ENCODE assay signal across 18 mouse cellular contexts in the genomic region with DNA sequence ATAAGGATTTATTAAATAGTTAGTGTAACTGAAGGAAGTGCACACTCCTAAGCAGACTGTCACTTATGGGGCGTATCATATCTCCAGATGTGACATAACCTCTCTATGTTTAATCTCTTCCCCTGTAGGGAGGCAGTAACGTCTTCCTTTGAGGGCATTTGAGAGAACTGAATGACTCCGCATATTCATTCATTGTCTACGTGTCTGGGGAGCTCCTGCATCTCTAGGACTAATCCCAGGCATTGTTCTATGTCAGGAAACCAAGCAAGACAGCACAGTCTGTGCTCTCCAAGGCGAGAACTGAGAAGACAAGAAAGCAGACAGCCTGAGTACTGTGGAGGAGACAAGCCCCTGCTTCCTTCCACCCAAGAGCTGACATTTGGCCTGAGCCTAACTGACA. TPM values are rescaled to one million over a fixed set of nuclear protein-coding genes. Genes with fewer than 3 reads are reported as not detected.
A peak's percentile ranks its signal among the peaks of the same experiment; 100 is the strongest.
DNase-seq lines count a peak whose midpoint lies in the region; ATAC-seq and TF ChIP-seq lines count a peak whose summit lies in the region.
"Had no signal": no experiment of that assay in that cellular context is flagged by ENCODE, and none has a peak within 500 bp of the region (broad histone marks: within the 10 kb centered on the region; RNA-seq: fewer than 3 reads in every experiment).

No protein-coding gene starts in this region.

- no peak for TF ChIP-seq POLR2A in lung, adult 2 months (IDR thresholded peaks at IDR 0.05; ENCODE audit: borderline replicate concordance, extremely low read depth, low read depth, low read length)

- H3K4me3 ChIP-seq in heart, embryonic 15.5 days = no peak overlapping the region
- H3K4me3 ChIP-seq in lung, adult 2 months (replicated peaks; ENCODE audit: extremely low read depth, low read depth, low read length) = no peak overlapping the region
- no peak overlapping the region for H3K4me3 ChIP-seq in embryonic facial prominence, embryonic 14.5 days (ENCODE audit: low read depth, low read length)
- H3K4me3 ChIP-seq: erythroblast, embryonic 14.5 days; forebrain, embryonic 15.5 days had no signal

- ATAC-seq in heart, embryonic 15.5 days (replicated peaks; ENCODE audit: insufficient number of reproducible peaks, insufficient read depth, low FRiP score, low read depth) = 0 out of 2 replicates have a peak, but pooled peaks have one; percentile 45
- ATAC-seq in embryonic facial prominence, embryonic 14.5 days (ENCODE audit: low read depth) = no peak
- ATAC-seq: forebrain, embryonic 15.5 days had no signal

- no peaks in the 10 kb centered on the region for H3K27me3 ChIP-seq in heart, embryonic 15.5 days
- H3K27me3 ChIP-seq in embryonic facial prominence, embryonic 14.5 days (replicated peaks; ENCODE audit: control insufficient read depth, insufficient read depth, low read length) = no peaks in the 10 kb centered on the region
- H3K27me3 ChIP-seq: forebrain, embryonic 15.5 days had no signal

- H3K36me3 ChIP-seq in heart, embryonic 15.5 days = peaks cover 8% of the 10 kb centered on the region; the same call in 1 of the 2 replicates
- peaks cover 30% of the 10 kb centered on the region for H3K36me3 ChIP-seq in embryonic facial prominence, embryonic 14.5 days (ENCODE audit: control insufficient read depth, insufficient read depth, low read length)

- H3K4me1 ChIP-seq in heart, embryonic 15.5 days (replicated peaks) = peaks cover 22% of the 10 kb centered on the region
- peaks cover 3% of the 10 kb centered on the region; the same call in 1 of the 2 replicates for H3K4me1 ChIP-seq in lung, adult 2 months (ENCODE audit: control insufficient read depth, insufficient read depth, low read length)
- no peaks in the 10 kb centered on the region for H3K4me1 ChIP-seq in embryonic facial prominence, embryonic 14.5 days (ENCODE audit: control insufficient read depth, insufficient read depth, low read length)

- peak overlapping the region; percentile 49 for H3K27ac ChIP-seq in heart, embryonic 15.5 days
- 0 out of 2 replicates have a peak overlapping the region, but pooled peaks have one; percentile 28 for H3K27ac ChIP-seq in embryonic facial prominence, embryonic 14.5 days (replicated peaks; ENCODE audit: low read depth, low read length)
- H3K27ac ChIP-seq: forebrain, embryonic 15.5 days had no signal

- H3K9ac ChIP-seq in heart, embryonic 15.5 days = no peak overlapping the region
- H3K9ac ChIP-seq in embryonic facial prominence, embryonic 14.5 days (ENCODE audit: low read depth, low read length) = no peak overlapping the region
- H3K9ac ChIP-seq: forebrain, embryonic 15.5 days; lung, embryonic 14.5 days had no signal

- no peaks in the 10 kb centered on the region for H3K9me3 ChIP-seq in heart, embryonic 15.5 days (replicated peaks)
- no peaks in the 10 kb centered on the region for H3K9me3 ChIP-seq in embryonic facial prominence, embryonic 14.5 days (ENCODE audit: control insufficient read depth, low read length)
- H3K9me3 ChIP-seq: forebrain, embryonic 15.5 days had no signal

- H3K4me2 ChIP-seq in heart, embryonic 15.5 days = no peak overlapping the region
- H3K4me2 ChIP-seq in embryonic facial prominence, embryonic 14.5 days (ENCODE audit: low read depth, low read length) = no peak overlapping the region
- H3K4me2 ChIP-seq: forebrain, embryonic 15.5 days; lung, embryonic 14.5 days had no signal

- WGBS in heart, embryonic 15.5 days = 65% methylated on average over 5 of the region's 5 CpGs
- 51% methylated on average over 5 of the region's 5 CpGs for WGBS in lung, adult 2 months
- WGBS in embryonic facial prominence, embryonic 14.5 days = 57% methylated on average over 5 of the region's 5 CpGs

- DNase-seq in heart, postnatal 4 days = no peak
- peak; percentile 15 for DNase-seq in lung, postnatal 10 days
- DNase-seq in lung, adult 2 months = no peak
- DNase-seq in embryonic facial prominence, embryonic 14.5 days (ENCODE audit: low spot score) = no peak
- DNase-seq in lung, postnatal 36 days = peak; percentile 43
- no peak for DNase-seq in urinary bladder, adult 18-20 months (ENCODE audit: low spot score in 2 of 2)
- DNase-seq: adrenal gland, postnatal 36 days; cerebellum, postnatal 10 days; embryo, embryonic 11 days; kidney, adult 9 months; layer of hippocampus, postnatal 36 days; left cerebral cortex, postnatal 4 days; lung, embryonic 14.5 days; retina, postnatal 1 day; thymus, adult 2 months had no signal

- TF ChIP-seq CTCF in lung, adult 2 months (IDR thresholded peaks at IDR 0.05; ENCODE audit: insufficient read depth, low read length) = no peak

RNA-seq across cellular contexts. Expression of a gene that starts 29.5 kb away (rescaled TPM):
- polyA plus RNA-seq in heart, embryonic 15.5 days (2015; fragmentation: Nextera tagmentation; extraction: Ambion mirVana) = 51.9 and 53.5 TPM in 2 replicates
- total RNA-seq in heart, postnatal 4 days (2021) = 100 to 1,000 TPM; 108 to 117 TPM
- 30.3 and 49.8 TPM in 2 replicates for polyA plus RNA-seq in lung, adult 2 months (2012; rRNA removed)
- 31.1 and 33.4 TPM in 2 replicates for polyA plus RNA-seq in embryonic facial prominence, embryonic 14.5 days (2014; fragmentation: Nextera tagmentation; extraction: Ambion mirVana)

Comparison
In these comparisons a context has a peak if more than half of its experiments do, and no peak if none do; other contexts are left out.
1. DNase-seq: peak in lung, postnatal 10 days (single experiment) and lung, postnatal 36 days (single experiment); none in heart, postnatal 4 days (single experiment), lung, adult 2 months (single experiment), embryonic facial prominence, embryonic 14.5 days (single experiment) and urinary bladder, adult 18-20 months (0 of 2).